Mouse (Mus musculus) common myeloid progenitor, adult 5-6 weeks (primary cell): ENCODE data around the gene Nqo1. TPM values are rescaled to one million over a fixed set of nuclear protein-coding genes. Genes with fewer than 3 reads are reported as not detected.

Experiments used
- ATAC-seq: replicated peaks from 2 replicates; pipeline ENCODE4 v1.8.0; 2016; ENCODE audit warnings: low read depth, mild to moderate bottlenecking, moderate TSS enrichment, inconsistent platforms; ENCODE audit not compliant: poor library complexity, severe bottlenecking
- total RNA-seq: library from RNA; stranded (forward); fragments of 200-1000, 187-1606 nt; gene quantifications from 2 replicates; pipeline ENCODE4 v1.2.3, GENCODE M21; 2017

The Nqo1 gene
- total RNA-seq, 1 experiment from 2014 or later, result 7.9 TPM

DNA sequence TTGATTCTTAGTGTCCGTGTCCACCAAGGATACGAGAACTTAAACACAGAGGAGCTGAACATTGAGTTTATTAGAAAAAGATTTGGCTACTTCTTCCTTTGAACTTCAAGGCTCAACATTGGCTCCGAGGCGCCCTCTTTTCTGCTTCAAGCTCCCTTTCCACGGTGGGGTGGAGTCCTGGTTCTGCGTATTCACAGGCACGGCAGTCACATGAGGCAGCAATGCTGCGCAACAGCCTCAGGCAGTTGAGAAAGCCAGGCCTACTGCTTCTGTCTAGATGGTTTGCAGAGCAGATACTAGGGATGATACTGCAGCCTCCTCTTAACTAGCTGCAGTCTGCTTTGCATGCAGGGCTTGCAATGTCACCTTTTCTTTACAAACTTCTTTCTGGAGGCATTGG, 9.5 kb upstream of the Nqo1 start:
- ATAC-seq, result no peak

DNA sequence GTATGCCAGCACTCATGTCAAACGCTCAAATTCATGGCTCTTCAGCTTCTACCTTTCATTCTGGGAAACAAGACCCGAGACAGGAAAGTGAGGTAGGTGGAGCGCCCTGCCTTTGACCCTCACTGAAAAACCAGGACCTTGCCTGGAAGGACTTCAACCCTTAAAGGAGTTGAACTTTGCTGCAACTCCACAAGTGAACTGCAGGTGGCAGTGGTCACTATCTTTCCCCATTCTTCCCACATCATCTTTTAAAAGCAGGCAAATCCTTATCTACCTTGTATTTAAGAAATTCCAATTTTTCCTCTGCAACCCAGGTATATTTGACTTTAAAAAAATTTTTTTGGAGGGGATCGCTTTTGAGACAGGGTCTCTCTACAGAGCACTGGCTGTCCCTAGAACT, 8.4 kb upstream of the Nqo1 start:
- ATAC-seq, result peak; percentile 68

DNA sequence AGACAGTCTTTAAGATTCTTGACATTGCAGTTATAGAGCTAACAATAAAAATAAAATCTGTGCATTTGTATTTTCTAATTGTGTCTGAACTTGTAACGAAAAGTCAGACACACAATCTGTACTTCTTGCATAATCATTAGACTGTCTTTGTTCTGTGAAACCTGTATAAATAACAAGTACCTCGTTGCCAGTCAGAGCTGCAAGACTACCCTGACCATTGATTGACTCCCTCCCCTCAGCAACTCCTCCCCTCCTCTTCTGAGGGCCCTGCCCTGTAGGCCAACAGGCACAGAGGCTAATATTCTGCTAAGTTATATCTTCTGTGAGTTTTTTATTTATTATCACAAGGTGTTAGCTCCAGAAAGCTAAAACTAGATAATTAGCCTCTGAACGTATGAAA, 2.9 kb upstream of the Nqo1 start:
- no peak for ATAC-seq

DNA sequence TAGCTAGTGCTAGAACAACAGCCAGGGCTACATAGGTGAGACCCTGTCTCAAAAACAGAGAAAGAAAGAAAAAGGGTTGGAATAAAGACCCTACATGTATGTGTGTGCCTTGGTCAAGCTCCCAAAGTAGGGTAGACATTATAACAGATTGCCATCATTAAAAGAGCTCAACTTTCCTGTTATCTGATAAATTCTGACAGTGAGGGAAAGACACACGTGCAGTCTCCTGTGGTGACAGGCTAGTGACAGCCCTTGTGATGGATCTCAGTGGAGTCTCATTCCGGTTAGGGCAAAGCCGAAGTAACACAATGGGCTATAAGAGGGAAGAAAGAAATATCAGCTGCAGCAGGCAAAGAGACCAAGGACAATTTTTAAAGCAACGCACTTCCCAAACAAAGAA, 1.1 kb upstream of the Nqo1 start:
- ATAC-seq, result no peak

DNA sequence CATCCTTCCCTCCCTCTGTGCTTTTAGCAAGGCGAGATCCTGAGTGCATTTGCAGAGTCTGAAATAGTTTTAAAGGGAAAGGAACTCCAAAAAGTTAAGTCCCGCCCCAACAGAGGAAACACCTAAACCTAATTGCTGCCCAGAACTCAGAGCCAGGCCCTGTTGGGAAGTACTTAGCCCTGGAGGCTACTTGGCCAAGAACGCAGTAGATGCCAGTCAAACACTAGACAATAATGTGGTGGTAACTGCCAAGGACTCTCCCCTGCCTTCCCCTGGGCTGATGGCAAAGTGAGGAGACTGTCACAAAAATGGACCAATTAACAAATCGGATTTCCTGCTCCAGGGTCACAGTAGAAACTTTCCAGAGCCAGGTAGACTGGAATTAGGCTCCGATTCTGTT, 1.1 kb downstream of the Nqo1 start:
- no peak for ATAC-seq

DNA sequence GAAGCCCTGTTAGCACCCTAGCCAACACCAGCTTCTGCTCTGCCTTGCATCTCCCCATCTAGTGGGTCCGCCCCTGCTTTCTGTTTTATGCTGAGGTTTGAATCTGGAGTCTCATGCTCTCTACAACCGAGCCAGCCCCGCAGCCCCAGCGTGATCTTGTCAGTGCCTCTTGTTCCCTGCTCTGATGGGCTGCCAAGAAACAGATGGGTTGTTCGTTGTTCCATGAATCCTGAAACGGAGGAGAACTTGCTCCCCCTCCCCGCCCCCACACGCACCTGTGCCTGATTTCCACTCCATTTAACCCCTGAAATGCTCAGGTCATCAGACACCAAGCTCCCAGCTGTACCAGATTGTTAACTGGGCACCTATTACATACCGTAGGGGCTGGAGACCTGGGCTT, 3.5 kb downstream of the Nqo1 start:
- no peak for ATAC-seq

DNA sequence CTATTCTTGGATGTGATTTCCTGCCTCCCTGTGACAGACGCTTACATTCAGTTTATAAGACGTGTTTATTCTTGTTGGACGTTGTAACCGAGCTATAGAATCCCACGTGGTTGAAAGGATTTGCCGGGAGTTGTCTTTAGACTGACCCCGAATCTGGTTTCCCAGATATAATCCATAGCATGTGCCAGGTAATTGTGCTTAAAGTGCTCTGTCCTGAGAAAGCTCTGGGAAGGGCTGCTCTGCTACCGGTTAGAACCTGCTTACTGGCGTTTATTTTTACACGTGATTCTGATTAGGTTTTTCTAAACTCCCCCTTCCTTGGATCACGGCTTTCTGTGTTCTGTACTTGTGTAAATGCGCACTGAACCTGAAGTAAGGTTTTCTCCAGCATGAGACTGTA, 5.3 kb downstream of the Nqo1 start:
- no peak for ATAC-seq

DNA sequence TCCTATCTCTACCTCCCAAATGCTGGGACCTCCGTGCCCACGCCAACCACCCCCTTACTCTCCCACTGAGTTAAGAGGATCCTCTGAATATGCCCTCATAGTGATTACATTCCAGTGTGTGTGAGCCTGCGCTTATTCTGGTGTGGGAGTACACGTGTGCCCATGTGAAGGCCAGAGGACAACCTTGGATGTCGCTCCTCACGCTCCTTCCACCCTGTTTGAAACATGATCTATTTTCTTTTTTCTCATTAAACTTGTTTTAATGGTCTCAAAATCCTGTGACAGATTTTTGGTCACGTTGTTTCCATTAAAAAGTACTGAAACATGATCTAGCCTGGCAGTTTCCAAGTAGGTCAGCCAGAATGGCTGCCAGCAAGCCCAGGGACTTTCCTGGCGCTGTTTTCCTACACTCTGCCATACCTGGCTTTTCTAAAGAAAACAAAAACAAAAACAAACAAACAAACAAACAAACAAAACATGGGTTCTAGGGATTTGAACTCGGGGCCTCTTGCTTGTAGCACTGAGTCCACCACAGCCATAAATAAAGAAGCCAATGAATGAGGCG, 6.8 kb downstream of the Nqo1 start:
- no peak for ATAC-seq

DNA sequence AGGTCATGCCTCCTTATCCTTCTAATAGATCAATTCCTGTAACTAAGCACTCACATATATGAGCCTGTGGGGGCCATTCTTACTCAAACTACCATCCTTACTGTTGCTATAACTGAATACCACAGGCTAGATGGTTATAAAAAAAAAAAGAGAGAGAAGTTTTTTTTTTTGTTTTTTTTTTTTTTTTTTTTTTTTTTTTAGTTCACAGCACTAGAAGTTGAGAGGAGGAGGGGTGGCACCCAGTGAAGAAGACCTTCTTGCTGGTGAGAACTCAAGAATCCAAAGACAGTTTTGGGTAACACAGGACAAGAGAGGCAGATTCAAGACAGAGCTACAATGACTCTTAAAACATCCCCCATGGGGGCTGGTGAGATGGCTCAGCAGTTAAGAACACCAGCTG, 7.6 kb downstream of the Nqo1 start:
- ATAC-seq, result no peak

DNA sequence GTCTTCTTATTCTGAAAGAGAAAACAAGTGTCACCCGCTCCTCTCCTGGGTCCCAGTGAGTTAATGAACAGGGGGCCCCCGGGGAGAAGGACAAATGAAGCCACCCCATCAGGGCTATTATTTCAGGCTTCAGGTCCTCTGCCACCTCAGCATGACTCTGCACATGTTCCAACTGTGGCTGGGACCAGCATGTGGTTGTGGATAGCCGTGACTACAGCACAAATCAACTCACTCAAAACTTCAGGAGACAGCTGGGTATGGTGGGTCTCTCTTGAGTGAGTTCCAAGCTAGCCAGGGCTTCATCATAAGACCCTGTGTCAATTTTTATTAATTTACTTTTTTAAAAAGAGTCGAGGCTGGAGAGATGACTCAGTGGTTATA, 11.9 kb downstream of the Nqo1 start:
- ATAC-seq, result 0 out of 2 replicates have a peak, but pooled peaks have one; percentile 31

DNA sequence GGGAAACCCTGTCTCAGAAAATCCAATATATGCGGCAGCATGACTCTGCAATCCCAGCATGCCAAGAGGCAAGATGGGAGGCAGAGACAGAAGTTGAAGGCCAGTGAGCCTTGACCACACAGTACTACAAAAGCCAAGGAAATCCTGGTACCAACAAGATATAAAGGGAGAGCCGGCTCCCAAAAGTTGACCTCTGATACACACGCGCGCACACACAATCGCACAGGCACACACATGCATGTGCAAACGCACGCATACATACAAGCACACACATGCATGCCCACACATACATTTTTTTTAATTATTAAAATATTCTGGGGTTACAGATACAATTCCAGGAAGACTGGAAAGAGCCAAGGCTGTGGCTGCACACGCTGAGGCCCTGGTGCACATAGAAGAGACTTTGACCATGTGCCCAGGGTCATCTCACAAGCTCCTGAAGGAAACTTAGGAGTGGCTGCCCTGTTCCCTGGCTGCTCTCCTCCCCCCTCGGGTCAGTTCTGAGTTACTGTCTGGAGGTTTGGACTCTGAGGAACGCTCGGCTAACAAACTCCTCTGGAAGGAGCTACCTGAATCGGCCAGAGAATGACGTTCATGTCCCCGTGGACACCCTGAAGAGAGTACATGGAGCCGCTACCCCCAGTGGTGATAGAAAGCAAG, 12.4 kb downstream of the Nqo1 start:
- ATAC-seq, result no peak

DNA sequence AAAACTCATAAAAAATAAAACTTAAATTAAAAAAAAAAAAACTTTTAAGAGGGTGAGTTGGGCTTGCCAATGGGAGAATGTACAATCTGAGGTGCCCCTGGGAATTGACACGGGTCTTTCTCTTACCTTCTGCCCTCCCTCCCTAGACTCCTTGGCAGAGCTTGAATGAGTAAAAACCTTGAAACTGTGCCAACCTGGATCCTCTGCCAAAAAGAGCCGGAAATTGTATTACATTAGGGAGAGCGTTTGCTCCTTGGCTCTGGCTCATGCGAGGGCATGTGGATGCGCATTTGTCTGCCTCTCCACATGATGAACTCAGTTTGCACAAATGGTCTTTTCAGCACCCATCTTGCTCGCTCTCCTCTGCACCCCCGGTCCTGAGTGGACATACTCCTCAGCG, 13.4 kb downstream of the Nqo1 start:
- no peak for ATAC-seq

DNA sequence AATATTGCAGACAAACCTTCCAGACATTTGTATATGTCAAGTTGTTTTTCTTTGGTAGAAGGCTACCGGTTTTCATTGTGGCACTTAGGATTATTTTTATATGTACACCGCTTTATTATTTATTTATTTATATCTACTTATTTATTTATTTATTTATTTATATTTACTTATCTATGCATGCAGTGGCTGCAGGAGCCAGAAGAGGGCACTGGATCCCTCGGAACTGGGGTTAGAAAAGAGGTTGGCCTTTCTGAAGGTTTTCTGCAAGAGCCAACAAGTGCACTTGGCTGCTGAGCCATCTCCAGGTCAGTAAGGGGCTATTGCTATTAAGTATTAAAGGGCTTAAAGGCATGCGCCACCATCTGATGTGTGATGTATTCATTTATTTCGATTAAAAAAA, 15.1 kb downstream of the Nqo1 start:
- no peak for ATAC-seq

DNA sequence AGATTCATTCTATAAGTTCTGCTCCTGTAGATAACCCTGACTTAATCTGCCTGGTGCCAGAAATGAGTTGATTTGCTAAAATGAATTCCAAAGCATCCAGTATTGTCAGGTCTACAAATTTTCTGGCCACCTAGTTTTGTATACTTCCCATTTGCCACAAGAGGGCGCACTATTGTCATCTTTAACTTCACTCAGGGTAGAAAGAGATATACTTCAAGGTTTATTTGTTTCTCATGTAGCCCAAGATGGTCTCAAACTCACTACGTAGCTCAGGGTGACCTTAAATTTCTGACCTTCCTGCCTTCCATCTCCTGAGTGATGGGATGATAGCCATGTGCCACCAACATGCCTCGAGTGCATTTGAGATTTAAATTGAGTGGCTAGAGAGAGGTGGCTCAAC, 16.4 kb downstream of the Nqo1 start:
- peak; percentile 55 for ATAC-seq

DNA sequence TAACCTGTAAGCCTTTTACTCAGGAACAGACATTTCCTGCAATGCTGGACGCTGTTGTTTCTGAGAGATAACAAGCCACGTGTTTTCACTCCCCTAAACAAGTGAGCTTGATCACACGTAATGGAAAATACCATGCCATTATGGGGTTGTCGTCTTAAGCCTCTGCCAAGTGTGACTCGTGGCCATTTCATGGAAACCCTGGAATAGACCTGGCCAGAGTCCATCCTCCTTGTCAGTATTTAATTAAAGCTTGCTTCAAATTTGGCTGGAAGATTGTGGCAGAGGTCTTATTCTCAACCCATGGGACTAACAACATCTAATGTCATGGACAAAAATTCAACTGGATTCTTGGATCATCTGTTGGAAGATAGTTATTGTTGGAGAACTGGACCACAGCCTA, 16.8 kb downstream of the Nqo1 start:
- ATAC-seq, result peak; percentile 71

DNA sequence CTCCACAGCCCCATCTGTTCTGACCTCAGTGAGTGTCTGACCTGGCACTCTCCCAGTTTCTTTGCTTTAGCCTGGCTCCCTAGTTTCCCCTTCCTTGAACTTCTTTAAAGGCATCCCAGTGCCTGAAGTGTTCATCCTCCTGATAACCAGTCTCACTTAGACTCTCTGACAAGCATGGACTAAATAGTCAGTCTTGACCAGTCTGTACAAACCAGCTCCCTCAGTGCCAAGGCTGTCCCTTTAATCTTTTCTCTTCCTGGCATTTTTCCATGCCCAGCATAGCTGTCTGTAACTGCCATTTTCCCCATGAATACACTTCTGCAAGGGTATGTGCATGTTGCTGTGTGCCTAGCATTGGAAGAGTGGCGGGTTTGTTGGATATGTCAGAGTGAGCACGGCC, 17.9 kb downstream of the Nqo1 start:
- no peak for ATAC-seq

DNA sequence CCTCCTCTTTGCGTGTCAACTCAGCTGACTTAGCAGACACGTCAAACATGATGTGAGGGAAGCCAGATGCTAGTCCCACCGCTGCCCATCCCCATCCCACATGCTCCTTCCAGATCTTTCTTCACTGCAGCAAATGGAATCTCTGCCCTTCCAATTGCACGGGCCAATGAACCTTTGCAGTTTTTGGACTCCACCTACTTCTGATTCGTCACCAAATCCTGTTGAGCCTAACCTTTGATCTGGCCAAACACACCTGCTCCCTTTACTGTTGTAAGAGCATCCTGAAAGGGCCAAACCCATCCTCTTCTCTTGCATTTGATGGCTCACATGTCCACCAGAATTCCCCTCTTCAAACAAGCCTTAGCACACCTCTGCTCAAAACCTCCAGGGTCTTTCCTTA, 18.4 kb downstream of the Nqo1 start:
- no peak for ATAC-seq

DNA sequence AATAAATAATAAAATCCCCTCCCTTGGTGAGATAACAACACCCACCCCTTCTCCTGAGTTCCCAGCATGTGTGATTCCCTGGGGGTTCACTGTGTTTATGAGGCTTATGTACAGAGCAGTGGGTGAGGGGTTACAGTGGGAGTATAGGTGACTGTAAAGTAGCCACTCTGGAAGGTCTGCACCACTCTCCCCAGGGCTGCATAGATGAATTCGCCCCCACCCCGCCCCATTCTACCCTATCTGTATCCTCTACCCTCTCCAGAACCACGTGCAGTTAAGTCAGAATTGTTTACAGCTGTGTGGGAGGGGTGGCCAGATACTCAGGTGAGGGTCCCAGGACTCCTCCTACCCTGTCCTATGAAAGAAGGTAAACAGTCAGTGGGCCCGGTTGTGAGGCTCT, 20.1 kb downstream of the Nqo1 start:
- ATAC-seq, result no peak

DNA sequence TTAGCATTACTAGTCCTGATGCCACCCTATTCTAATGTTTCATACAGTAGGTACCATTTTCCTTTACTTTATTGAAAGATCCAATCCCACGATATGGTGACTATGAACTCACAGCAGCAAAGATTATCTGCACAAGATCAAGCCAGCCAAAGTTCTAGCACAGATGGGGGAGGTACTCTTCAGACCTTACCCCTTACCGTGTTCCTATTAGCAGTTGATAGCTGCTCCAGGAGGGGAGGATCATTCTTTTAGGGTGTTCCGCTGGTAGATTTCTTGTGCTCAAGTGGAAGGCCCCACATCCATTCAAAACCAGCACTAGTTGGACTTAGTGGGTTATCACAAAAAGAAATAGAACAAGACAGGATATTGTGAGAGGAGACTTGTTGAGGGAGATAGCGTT, 21.3 kb downstream of the Nqo1 start:
- ATAC-seq, result no peak

DNA sequence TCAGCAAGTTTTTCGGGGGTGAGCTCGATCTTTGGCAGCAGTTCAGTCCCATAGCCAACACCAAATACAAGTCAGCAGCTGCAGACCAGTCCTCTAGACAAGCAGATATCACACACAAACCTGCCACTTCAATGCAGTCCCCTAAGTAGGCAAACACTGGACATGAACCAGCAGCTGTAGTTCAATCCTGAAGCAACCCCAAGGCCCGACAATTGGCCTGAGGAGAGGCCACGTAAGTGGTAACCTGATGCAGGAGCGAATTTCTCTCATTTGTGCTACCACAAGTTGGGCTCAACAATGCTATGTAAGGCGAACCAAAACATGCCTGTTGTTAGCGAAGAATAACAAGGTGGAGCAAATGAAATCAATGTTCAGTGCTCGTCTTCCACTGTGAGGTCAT, 22.3 kb downstream of the Nqo1 start:
- no peak for ATAC-seq

DNA sequence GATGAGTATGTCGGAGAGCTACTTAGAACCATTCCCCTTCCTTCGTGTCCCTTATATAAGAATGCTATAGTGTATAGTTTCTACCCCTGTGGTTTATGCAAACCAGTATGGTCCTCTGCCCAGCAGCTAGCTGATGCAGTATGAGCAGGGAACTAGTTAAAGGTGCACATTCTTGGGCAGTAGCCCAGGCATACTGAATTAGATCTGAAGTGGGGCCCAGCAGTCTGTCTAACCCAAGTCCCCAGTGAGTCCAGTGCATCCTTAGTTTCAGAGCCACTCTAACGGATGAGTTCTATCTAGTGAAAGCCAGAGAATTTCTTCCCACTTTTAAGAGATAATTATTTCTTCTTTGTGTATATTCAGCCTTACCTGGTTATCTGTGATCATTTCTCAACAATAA, 25.7 kb downstream of the Nqo1 start:
- no peak for ATAC-seq

DNA sequence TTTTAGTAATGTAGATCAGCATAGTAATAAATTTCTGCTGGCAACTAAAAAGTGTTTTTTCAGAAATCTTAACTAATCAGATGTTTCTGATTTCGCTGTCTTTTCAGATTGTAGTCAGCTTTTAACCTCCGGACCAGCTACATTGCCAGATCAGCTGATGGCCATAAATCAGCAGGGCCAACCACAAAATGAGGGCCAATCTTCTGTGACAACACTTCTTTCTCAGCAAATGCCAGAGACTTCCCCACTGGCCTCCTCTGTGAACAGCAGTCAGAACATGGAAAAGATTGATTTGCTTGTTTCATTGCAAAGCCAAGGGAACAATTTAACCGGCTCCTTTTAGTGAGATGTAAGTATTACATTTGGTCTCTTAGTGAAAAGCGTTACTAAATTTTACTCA, 32.7 kb downstream of the Nqo1 start:
- no peak for ATAC-seq
